Comparison of ENCODE assay signal across 21 mouse cellular contexts in genomic region chr7:73143902-73144301, GRCm38 (mm10).
DNase-seq lines count a peak whose midpoint lies in the region; ATAC-seq and TF ChIP-seq lines count a peak whose summit lies in the region.
"Had no signal": no experiment of that assay in that cellular context is flagged by ENCODE, and none has a peak within 500 bp of the region (broad histone marks: within the 10 kb centered on the region; RNA-seq: fewer than 3 reads in every experiment).

No protein-coding gene starts in this region.

- no peaks in the 10 kb centered on the region; the same call in 1 of the 2 replicates for H3K4me1 ChIP-seq in hindbrain, postnatal 0 days (ENCODE audit: insufficient read depth, low read length)
- H3K4me1 ChIP-seq in hindbrain, embryonic 12.5 days = peaks cover 36% of the 10 kb centered on the region
- H3K4me1 ChIP-seq in embryonic facial prominence, embryonic 10.5 days = peaks cover 63% of the 10 kb centered on the region
- H3K4me1 ChIP-seq in forebrain, embryonic 16.5 days (replicated peaks; ENCODE audit: control insufficient read depth, insufficient read depth, low read length) = peaks cover 38% of the 10 kb centered on the region
- no peaks in the 10 kb centered on the region for H3K4me1 ChIP-seq in liver, embryonic 12.5 days

- 47% methylated on average over 11 of the region's 11 CpGs for WGBS in hindbrain, postnatal 0 days
- WGBS in hindbrain, embryonic 12.5 days = 74% methylated on average over 11 of the region's 11 CpGs
- 87% methylated on average over 11 of the region's 11 CpGs for WGBS in embryonic facial prominence, embryonic 10.5 days
- 52% methylated on average over 11 of the region's 11 CpGs for WGBS in forebrain, embryonic 16.5 days
- 69% methylated on average over 11 of the region's 11 CpGs for WGBS in liver, embryonic 12.5 days (ENCODE audit: insufficient replicate concordance)

- no peaks in the 10 kb centered on the region for H3K9me3 ChIP-seq in hindbrain, postnatal 0 days (ENCODE audit: low read length)
- no peaks in the 10 kb centered on the region for H3K9me3 ChIP-seq in hindbrain, embryonic 12.5 days (replicated peaks)
- no peaks in the 10 kb centered on the region for H3K9me3 ChIP-seq in embryonic facial prominence, embryonic 10.5 days
- no peaks in the 10 kb centered on the region for H3K9me3 ChIP-seq in forebrain, embryonic 16.5 days (ENCODE audit: control insufficient read depth, low read length)
- H3K9me3 ChIP-seq in liver, embryonic 12.5 days (replicated peaks) = no peaks in the 10 kb centered on the region

- no peak overlapping the region for H3K9ac ChIP-seq in hindbrain, postnatal 0 days (replicated peaks; ENCODE audit: low read length)
- H3K9ac ChIP-seq in hindbrain, embryonic 12.5 days = no peak overlapping the region
- H3K9ac ChIP-seq in forebrain, embryonic 16.5 days (replicated peaks; ENCODE audit: low read depth, low read length) = no peak overlapping the region
- no peak overlapping the region for H3K9ac ChIP-seq in liver, embryonic 12.5 days
- H3K9ac ChIP-seq: liver, postnatal 0 days had no signal

- H3K4me2 ChIP-seq in hindbrain, postnatal 0 days (ENCODE audit: low read depth, low read length) = no peak overlapping the region
- no peak overlapping the region for H3K4me2 ChIP-seq in hindbrain, embryonic 12.5 days (replicated peaks)
- no peak overlapping the region for H3K4me2 ChIP-seq in forebrain, embryonic 16.5 days (ENCODE audit: low read length)
- no peak overlapping the region for H3K4me2 ChIP-seq in liver, embryonic 12.5 days

- H3K4me3 ChIP-seq in hindbrain, postnatal 0 days (ENCODE audit: low read length) = no peak overlapping the region
- no peak overlapping the region for H3K4me3 ChIP-seq in hindbrain, embryonic 12.5 days
- H3K4me3 ChIP-seq in embryonic facial prominence, embryonic 10.5 days = no peak overlapping the region
- no peak overlapping the region for H3K4me3 ChIP-seq in forebrain, embryonic 16.5 days (replicated peaks; ENCODE audit: low read length)
- H3K4me3 ChIP-seq in liver, embryonic 12.5 days = no peak overlapping the region
- H3K4me3 ChIP-seq: erythroblast, embryonic 14.5 days had no signal

- H3K36me3 ChIP-seq in hindbrain, postnatal 0 days (ENCODE audit: insufficient read depth, low read length) = no peaks in the 10 kb centered on the region
- H3K36me3 ChIP-seq in hindbrain, embryonic 12.5 days = no peaks in the 10 kb centered on the region
- no peaks in the 10 kb centered on the region for H3K36me3 ChIP-seq in embryonic facial prominence, embryonic 10.5 days (replicated peaks)
- no peaks in the 10 kb centered on the region for H3K36me3 ChIP-seq in forebrain, embryonic 16.5 days (ENCODE audit: control insufficient read depth, insufficient read depth)
- H3K36me3 ChIP-seq in liver, embryonic 12.5 days = no peaks in the 10 kb centered on the region

- H3K27ac ChIP-seq in hindbrain, postnatal 0 days = no peak overlapping the region
- no peak overlapping the region for H3K27ac ChIP-seq in hindbrain, embryonic 12.5 days
- H3K27ac ChIP-seq in embryonic facial prominence, embryonic 10.5 days (replicated peaks) = peak overlapping the region; percentile 59
- H3K27ac ChIP-seq in forebrain, embryonic 16.5 days (ENCODE audit: low read length) = peak overlapping the region; percentile 54; the same call in 1 of the 2 replicates
- no peak overlapping the region for H3K27ac ChIP-seq in liver, embryonic 12.5 days

- DNase-seq in cerebellum, postnatal 10 days = peak; percentile 42 to 61
- no peak for DNase-seq in cerebellum, postnatal 4 days (ENCODE audit: low spot score in 2 of 2)
- DNase-seq in hindbrain, postnatal 0 days (ENCODE audit: low spot score) = no peak
- DNase-seq in embryonic facial prominence, embryonic 10.5 days (ENCODE audit: low spot score) = no peak
- DNase-seq: adrenal gland, adult 8-10 months; cerebellum, postnatal 36 days; gastrocnemius, postnatal 14 days; kidney, adult 11 months; kidney, postnatal 10 days; layer of hippocampus, postnatal 36 days; liver; liver, postnatal 0 days; lung, postnatal 10 days; spleen, adult 18-20 months; thymus, postnatal 25 days had no signal

- ATAC-seq in hindbrain, postnatal 0 days = peak; percentile 31; the same call in 1 of the 2 replicates
- ATAC-seq in hindbrain, embryonic 12.5 days (ENCODE audit: low FRiP score) = no peak
- peak; percentile 69 for ATAC-seq in forebrain, embryonic 16.5 days
- no peak for ATAC-seq in liver, embryonic 12.5 days
- ATAC-seq: CD4-positive, CD25-positive, alpha-beta regulatory T cell, adult 4 months; liver, postnatal 0 days; Patski had no signal

- H3K27me3 ChIP-seq in hindbrain, postnatal 0 days (ENCODE audit: insufficient read depth, low read length) = no peaks in the 10 kb centered on the region
- no peaks in the 10 kb centered on the region for H3K27me3 ChIP-seq in hindbrain, embryonic 12.5 days
- H3K27me3 ChIP-seq in embryonic facial prominence, embryonic 10.5 days (replicated peaks; ENCODE audit: low read depth, poor library complexity, severe bottlenecking) = peaks cover 27% of the 10 kb centered on the region
- H3K27me3 ChIP-seq in forebrain, embryonic 16.5 days (replicated peaks; ENCODE audit: control insufficient read depth, insufficient read depth, low read length) = no peaks in the 10 kb centered on the region
- H3K27me3 ChIP-seq in liver, embryonic 12.5 days (replicated peaks) = peaks cover 26% of the 10 kb centered on the region
- H3K27me3 ChIP-seq: Patski had no signal

- no peak for TF ChIP-seq CTCF in hindbrain, postnatal 0 days (IDR thresholded peaks at IDR 0.05; ENCODE audit: low read depth)

Comparison
In these comparisons a context has a peak if more than half of its experiments do, and no peak if none do; other contexts are left out.
1. DNase-seq: peak in cerebellum, postnatal 10 days (2 of 2); none in cerebellum, postnatal 4 days (0 of 2), hindbrain, postnatal 0 days (single experiment) and embryonic facial prominence, embryonic 10.5 days (single experiment).
2. ATAC-seq: peak in hindbrain, postnatal 0 days (single experiment) and forebrain, embryonic 16.5 days (single experiment); none in hindbrain, embryonic 12.5 days (single experiment) and liver, embryonic 12.5 days (single experiment).
3. H3K27ac ChIP-seq: peak in embryonic facial prominence, embryonic 10.5 days (single experiment) and forebrain, embryonic 16.5 days (single experiment); none in hindbrain, postnatal 0 days (single experiment), hindbrain, embryonic 12.5 days (single experiment) and liver, embryonic 12.5 days (single experiment).